Mouse (Mus musculus) C2C12 (cell line): ENCODE measurements around the gene Tmem231.

ENCODE experiments used
- CEBPB ChIP-seq: IDR thresholded peaks from one replicate; pipeline ENCODE4 v1.6.1; 2011; ENCODE audit warnings: low read depth, mild to moderate bottlenecking, control low read depth, moderate library complexity
- CTCF ChIP-seq: IDR thresholded peaks from one replicate; pipeline ENCODE4 v1.5.1; 2011; ENCODE audit not compliant: control insufficient read depth, insufficient read depth, insufficient read length
- FOSL1 ChIP-seq: IDR thresholded peaks from one replicate; pipeline ENCODE4 v1.8.0; 2011; ENCODE audit warnings: mild to moderate bottlenecking, low read length; ENCODE audit not compliant: poor library complexity, insufficient read depth, severe bottlenecking
- MAX ChIP-seq: IDR thresholded peaks from one replicate; pipeline ENCODE4 v1.6.1; 2011; ENCODE audit warnings: mild to moderate bottlenecking, control low read depth
- MYOD1 ChIP-seq: IDR thresholded peaks from one replicate; pipeline ENCODE4 v1.6.1; 2011; ENCODE audit warnings: low read depth; ENCODE audit not compliant: control insufficient read depth, insufficient read length
- MYOG ChIP-seq: IDR thresholded peaks from one replicate; pipeline ENCODE4 v1.6.1; 2011; ENCODE audit not compliant: control insufficient read depth, insufficient read length; ENCODE audit errors: extremely low read depth
- USF1 ChIP-seq: IDR thresholded peaks from one replicate; pipeline ENCODE4 v1.6.1; 2011; ENCODE audit warnings: low read depth, mild to moderate bottlenecking, control low read depth, moderate library complexity

- TF ChIP-seq USF1 (no peak), CTCF (no peak), MYOD1 (no peak), CEBPB (no peak), MAX (no peak), MYOG (no peak), FOSL1 (no peak)
Observed at GRCm38 (mm10) chr8:111947954-111948353, 14.3 kb upstream of the Tmem231 start.
